Mouse (Mus musculus) stomach, postnatal 0 days (tissue): ENCODE measurements around the gene Tbata.

ENCODE experiments used
- CTCF ChIP-seq: IDR thresholded peaks from 2 replicates; pipeline ENCODE4 v1.5.1; 2016; ENCODE audit warnings: antibody characterized with exemption, low read depth, mild to moderate bottlenecking, moderate library complexity
- EP300 ChIP-seq: optimal IDR thresholded peaks from 2 replicates; pipeline ENCODE3; 2016; ENCODE audit warnings: antibody characterized with exemption

DNA sequence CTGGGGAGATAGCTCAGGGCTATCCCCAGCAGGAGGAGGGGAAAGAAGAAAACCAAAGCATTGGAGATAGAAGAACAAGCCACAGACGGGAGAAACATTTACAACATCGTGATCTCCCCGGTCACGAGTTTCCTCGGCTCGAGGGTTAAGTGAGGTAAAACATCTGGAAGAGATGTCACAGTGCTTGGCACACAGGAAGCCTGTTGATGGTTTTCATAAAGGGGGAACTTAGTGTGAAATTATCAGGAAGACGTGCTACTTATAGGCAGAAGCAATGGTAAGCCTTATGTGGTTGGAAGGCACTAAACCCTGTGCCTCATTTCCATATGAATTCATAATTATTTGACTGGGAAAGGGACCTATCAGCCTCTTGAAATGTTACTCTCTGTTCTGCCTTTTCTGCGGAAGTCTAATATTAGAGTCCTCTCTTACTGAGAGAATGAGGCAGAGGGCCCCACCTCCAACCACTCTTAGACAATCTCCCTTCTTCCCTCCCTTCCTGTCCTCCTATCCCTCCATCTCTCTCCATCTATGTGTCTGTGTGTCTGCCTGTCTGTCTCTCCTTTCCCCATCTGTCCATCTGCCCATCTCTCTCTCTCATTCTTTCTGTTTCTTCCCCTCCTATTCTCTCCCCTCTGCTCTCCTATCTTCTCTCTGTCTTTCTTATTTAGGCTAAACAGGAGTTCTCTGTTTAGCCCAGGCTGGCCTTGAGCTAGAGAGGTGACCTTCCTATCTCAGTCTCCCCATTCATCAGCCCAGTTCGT lies 4.2 kb upstream of the Tbata start:
- TF ChIP-seq CTCF (no peak), EP300 (no peak)
